Mouse (Mus musculus) CD8-positive naive resting alpha-beta T cell, adult 2 months (primary cell): ENCODE results near the gene Ttyh3.
"Not testable (repeated sequence)": the region's sequence is repeated elsewhere in the genome, so short reads cannot be mapped to it uniquely, and the experiment has no call there.

Experiments used
- DNase-seq, 2 experiments: peaks; one replicate each; pipeline ENCODE4 v3.0.0; 2022; ENCODE audit warnings: low read depth in 2 of 2, low spot score in 2 of 2

The Ttyh3 gene

DNA sequence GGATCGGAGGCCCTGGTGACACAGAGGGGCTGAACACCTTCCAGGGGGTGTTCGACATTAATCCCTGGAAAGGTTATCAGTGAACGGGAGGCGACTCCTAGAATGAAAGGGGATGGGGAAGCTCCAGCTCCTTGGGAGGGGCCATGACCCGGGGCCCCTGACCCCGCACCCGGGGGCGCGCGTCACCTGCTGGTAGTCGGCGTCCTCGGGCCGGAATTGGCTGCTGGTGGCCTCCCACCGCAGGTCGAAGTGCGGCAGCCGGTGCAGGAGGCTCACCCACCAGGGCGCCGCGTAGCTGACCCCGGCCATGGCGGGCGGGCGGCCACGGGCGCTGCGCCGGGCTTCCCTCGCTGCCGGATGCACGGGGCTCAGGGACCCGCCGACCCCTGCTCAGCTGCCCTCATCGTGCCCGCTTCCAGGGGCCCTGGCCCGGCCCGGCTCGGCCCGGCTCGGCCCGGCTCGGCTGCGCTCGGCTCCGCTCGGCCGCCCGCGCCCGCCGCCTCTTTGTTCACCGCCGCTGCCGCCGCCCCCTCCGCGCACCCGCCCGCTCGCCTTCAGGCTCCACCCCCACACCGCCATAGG is at the start of gene Ttyh3:
Gene Ttyh3, minus strand, starts transcription at position 513 of the 582 bp plus-strand sequence.
- DNase-seq = peak in 1 of 2 experiments; percentile 27

DNA sequence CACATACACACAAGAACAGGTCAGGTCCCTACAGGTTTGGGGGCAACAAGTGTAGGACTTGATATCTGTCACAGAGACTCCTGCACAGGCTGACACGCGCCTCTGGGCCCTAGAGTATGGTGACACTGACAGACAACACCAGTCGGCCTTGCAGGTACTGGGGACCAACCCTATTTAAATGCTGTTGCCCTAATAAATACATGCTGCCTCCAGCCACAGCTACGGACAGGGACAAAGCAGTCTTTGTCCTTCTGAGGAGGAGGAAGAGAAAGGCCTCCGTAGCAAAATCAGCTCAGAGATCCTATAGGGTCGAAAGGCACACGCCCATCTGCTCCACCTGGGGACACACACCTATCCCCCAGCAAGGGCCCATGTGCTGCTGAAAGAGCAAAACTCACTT is 47.2 kb upstream of the Ttyh3 start:
- DNase-seq = no peak

DNA sequence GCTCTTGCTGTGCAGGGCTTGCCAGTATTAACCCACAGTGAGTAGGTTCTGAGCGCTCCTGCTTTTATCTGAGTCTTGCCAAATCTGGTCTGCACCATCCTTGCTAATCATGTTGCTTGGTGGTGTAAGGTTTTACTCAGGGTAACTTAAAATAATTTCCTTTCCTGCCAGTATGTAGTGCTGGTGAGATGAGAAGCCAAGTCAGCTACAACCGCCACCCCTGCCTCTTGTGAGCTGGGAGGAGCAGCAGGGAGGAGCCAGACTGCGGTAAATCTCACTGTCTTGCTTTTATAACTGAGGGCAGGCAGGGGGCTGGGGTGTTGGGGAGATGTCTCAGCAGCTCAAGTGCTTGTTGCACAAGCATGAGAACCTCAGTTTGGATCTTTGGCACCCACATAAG is 39.6 kb upstream of the Ttyh3 start:
- no peak for DNase-seq

DNA sequence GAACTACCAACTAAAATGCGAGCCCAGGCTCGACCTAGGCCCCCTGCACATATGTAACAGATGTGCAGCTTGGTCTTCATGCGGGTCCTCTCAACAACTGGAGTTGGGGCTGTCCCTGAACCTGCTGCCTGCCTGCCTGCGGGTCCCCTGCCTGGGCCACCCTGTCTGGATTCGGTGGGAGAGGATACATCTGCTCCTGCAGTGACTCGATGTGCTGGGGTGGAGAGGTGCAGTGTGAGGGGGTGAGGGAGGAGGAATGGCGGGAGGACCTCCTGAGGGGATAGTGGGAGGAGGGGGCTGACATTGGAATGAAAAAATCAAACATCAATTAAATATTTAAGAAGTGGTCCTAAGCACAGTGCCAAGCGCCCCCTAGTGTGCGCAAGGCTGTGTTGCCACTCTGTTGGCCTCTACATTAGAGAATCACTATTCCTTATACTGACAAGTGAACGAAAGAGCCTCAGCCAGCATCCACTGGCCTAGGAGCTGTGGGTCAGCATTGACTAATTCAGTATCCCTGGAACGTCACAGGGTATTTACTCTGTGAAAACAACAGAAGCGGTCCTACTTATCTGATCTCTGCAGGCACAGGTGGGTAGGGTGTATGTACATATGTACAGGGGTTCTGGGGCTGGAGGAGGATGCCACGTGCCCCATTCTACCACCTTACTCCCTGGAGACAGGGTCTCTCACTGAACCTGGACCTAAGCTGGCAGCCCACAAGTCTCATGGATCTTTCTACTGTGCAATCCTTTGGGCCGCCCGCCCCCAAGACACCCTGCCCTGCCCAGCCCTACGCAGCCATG is 35.7 kb upstream of the Ttyh3 start:
- peak; percentile 19 to 31 for DNase-seq

GRCm38 (mm10) chr5:140682113-140682512 is 33.3 kb upstream of the Ttyh3 start:
- DNase-seq = no peak

GRCm38 (mm10) chr5:140680950-140681349 is 32.1 kb upstream of the Ttyh3 start:
- DNase-seq = no peak

- no peak for DNase-seq
Measured at GRCm38 (mm10) chr5:140680051-140680450, 31.2 kb upstream of the Ttyh3 start.

- DNase-seq = no peak
Measured at GRCm38 (mm10) chr5:140677137-140677536, 28.3 kb upstream of the Ttyh3 start.

DNA sequence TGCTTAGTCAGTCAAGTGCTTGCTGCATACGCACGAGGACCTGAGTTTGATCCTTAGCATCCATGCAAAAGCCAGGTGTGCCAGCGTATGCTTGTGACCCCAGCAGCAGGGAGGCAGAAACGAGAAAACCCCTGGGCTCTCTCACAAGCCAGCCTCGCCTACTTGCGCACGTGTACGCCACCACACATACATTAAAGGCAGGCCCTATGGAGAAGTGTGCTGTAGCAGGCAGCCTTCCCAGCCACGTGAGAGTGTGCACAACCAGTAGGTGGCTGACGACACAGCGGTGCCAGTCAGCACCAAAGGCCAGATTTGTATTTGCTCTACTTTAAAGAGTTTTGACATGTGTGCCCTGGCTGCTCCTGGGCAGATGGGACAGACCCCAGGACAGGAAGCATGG is 26.8 kb upstream of the Ttyh3 start:
- DNase-seq = no peak

GRCm38 (mm10) chr5:140675079-140675478 is 26.2 kb upstream of the Ttyh3 start:
- DNase-seq = no peak

GRCm38 (mm10) chr5:140674036-140674435 is 25.2 kb upstream of the Ttyh3 start:
- DNase-seq = no peak

DNA sequence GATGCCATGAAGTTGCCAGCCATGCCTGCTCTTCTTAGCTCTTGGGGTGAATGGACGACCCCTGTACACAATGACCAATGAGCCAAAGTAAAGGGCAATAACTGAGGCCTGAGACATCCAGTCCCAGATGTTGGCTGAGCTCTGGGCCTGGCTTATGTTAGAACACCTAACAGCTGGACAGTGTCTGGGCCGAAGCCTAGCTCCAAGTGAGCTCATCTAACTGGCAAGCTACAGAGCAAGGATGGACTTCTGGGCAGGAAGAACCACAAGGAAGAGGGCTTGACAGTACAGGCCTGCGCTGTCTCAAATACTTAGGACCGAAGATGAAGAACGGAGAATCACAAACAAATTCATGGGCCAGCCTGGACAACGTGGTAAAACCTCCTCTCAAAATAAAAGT is 23.8 kb upstream of the Ttyh3 start:
- DNase-seq = not testable (repeated sequence)

- no peak for DNase-seq
Measured at GRCm38 (mm10) chr5:140672115-140672514, 23.3 kb upstream of the Ttyh3 start.

DNA sequence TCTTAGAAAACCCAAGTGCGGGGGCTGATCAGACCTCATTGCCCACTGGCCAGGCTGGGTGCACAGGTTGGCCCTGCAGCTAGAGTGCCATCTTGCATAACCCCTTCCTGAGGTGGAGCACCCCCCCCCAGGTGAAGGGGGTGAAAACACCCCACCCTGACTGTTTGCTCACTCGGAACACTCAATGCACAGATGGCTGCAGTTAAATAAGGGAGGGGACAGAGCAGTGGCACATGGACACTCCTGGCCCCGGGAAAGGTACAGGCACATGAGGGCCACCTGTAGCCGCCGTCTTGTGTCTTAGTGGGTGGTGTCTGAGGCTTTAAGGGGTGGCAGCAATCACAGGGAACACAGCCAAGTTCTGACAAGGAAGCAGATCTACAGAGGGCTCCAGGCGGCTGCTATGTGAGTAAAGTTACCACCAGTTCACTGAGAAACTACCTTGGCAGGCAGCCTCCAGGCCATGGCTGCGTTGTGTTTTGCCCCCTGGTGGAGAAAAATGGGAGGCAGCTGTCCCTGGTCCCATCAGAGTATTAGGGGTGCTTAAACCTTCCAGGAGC is 14.9 kb upstream of the Ttyh3 start:
- peak; percentile 71 to 76 for DNase-seq

- DNase-seq = no peak
Measured at GRCm38 (mm10) chr5:140662741-140663592, 14.1 kb upstream of the Ttyh3 start.

- DNase-seq = no peak
Measured at GRCm38 (mm10) chr5:140661875-140662643, 13.2 kb upstream of the Ttyh3 start.

DNA sequence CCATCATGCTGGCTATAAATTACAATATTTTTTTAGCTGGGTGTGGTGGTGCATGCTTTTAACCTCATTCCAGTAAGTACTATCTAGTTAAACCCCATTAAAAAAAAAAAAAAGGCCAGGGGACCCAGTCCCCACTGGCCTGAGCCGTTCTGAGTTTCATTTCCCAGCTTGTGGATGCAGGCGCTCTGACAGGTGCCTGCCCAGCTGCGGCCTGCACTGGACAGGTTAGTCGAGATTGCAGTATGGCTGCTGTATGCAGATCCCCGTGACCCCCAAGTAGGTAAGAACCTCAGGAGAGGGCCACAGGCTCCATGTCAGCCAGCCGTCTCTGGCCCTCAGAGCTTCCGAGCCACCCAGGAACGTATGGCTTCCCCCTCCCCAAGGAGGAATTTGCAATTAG is 12.6 kb upstream of the Ttyh3 start:
- DNase-seq = no peak

GRCm38 (mm10) chr5:140660398-140660797 is 11.6 kb upstream of the Ttyh3 start:
- no peak for DNase-seq

GRCm38 (mm10) chr5:140659607-140660272 is 10.9 kb upstream of the Ttyh3 start:
- DNase-seq = no peak
